Mouse (Mus musculus): ENCODE data around the gene Gpr158.

DNA sequence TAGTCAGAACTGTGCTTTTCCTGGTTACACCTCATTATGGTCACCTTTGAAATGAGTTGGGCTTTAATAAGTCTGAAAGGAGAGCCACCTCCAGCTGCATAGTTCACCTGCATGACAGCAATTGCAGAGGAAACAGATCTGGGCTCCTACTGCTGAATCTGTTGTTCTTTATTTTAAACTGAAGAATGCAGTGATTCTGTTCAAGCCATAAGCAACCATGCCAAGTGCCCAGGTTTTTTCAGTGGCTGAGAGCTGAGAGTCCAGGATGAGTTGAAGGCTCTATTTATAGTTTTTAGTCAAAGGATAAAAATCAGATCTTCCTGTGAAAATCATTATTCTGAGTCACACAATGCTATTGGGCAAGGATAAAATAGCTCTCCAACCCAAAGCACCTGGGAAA is 496.7 kb downstream of the Gpr158 start:
- TF ChIP-seq EP300 (IDR thresholded peaks at IDR 0.05; ENCODE audit: low read depth) (no peak), CTCF (IDR thresholded peaks at IDR 0.05; ENCODE audit: low read depth) (no peak)

Measured in heart, postnatal 0 days (tissue).